Mouse (Mus musculus): ENCODE measurements at regions not wholly inside any gene's neighbourhood (a gene's known extent, or its start where the extent isn't known, plus 50 kb on each side); places are given as distances from the start of the nearest gene placed in this dataset.
A peak's percentile ranks its signal among the peaks of the same experiment; 100 is the strongest.

- no peak for DNase-seq
Measured at GRCm38 (mm10) chr16:76566220-76566619, 192.6 kb upstream of the Nrip1 start.

GRCm38 (mm10) chr16:76554846-76555245 lies 181.2 kb upstream of the Nrip1 start:
- no peak for DNase-seq

- peak; percentile 43 to 58 for DNase-seq
Measured at GRCm38 (mm10) chr16:76549628-76550027, 176.0 kb upstream of the Nrip1 start.

GRCm38 (mm10) chr16:76547087-76547486 lies 173.5 kb upstream of the Nrip1 start:
- no peak for DNase-seq

GRCm38 (mm10) chr16:76546632-76547031 lies 173.0 kb upstream of the Nrip1 start:
- no peak for DNase-seq

GRCm38 (mm10) chr16:76545942-76546341 lies 172.3 kb upstream of the Nrip1 start:
- no peak for DNase-seq

GRCm38 (mm10) chr16:76544972-76545371 lies 171.3 kb upstream of the Nrip1 start:
- DNase-seq = no peak

GRCm38 (mm10) chr16:76540964-76541363 lies 167.3 kb upstream of the Nrip1 start:
- DNase-seq = no peak

GRCm38 (mm10) chr16:76540328-76540923 lies 166.8 kb upstream of the Nrip1 start:
- no peak for DNase-seq

GRCm38 (mm10) chr16:76539669-76540068 lies 166.0 kb upstream of the Nrip1 start:
- DNase-seq = no peak

- peak; percentile 75 to 81 for DNase-seq
Measured at GRCm38 (mm10) chr16:76537871-76538270, 164.2 kb upstream of the Nrip1 start.

GRCm38 (mm10) chr16:76532928-76533217 lies 159.2 kb upstream of the Nrip1 start:
- peak; percentile 65 for DNase-seq

GRCm38 (mm10) chr16:76532142-76532927 lies 158.7 kb upstream of the Nrip1 start:
- no peak for DNase-seq

- DNase-seq = no peak
Measured at GRCm38 (mm10) chr16:76530886-76531285, 157.3 kb upstream of the Nrip1 start.

- no peak for DNase-seq
Measured at GRCm38 (mm10) chr16:76529613-76530012, 156.0 kb upstream of the Nrip1 start.

- DNase-seq = no peak
Measured at GRCm38 (mm10) chr16:76527106-76527949, 153.7 kb upstream of the Nrip1 start.

GRCm38 (mm10) chr16:76525563-76525962 lies 151.9 kb upstream of the Nrip1 start:
- DNase-seq = no peak

GRCm38 (mm10) chr16:76524921-76525320 lies 151.3 kb upstream of the Nrip1 start:
- DNase-seq = no peak

- no peak for DNase-seq
Measured at GRCm38 (mm10) chr16:76521142-76521541, 147.5 kb upstream of the Nrip1 start.

- DNase-seq = no peak
Measured at GRCm38 (mm10) chr16:76520643-76520993, 147.0 kb upstream of the Nrip1 start.

GRCm38 (mm10) chr16:76519911-76520642 lies 146.4 kb upstream of the Nrip1 start:
- DNase-seq = no peak

GRCm38 (mm10) chr16:76510861-76511260 lies 137.2 kb upstream of the Nrip1 start:
- DNase-seq = no peak

GRCm38 (mm10) chr16:76509109-76509650 lies 135.6 kb upstream of the Nrip1 start:
- no peak for DNase-seq

Data from B cell, adult 2 months (primary cell).